Mouse (Mus musculus): ENCODE results near the gene N4bp2l2. TPM values are rescaled to one million over a fixed set of nuclear protein-coding genes. Genes with fewer than 3 reads are reported as not detected.

The N4bp2l2 gene
- total RNA-seq, 2 experiments from 2014 or later = 68.0 to 91.7 TPM

GRCm38 (mm10) chr5:150600554-150601440 is 65.2 kb downstream of the N4bp2l2 start:
- DNase-seq (ENCODE audit: low spot score in 2 of 2) = no peak
- intact Hi-C loops (cut with DNase I) = no loop called here

DNA sequence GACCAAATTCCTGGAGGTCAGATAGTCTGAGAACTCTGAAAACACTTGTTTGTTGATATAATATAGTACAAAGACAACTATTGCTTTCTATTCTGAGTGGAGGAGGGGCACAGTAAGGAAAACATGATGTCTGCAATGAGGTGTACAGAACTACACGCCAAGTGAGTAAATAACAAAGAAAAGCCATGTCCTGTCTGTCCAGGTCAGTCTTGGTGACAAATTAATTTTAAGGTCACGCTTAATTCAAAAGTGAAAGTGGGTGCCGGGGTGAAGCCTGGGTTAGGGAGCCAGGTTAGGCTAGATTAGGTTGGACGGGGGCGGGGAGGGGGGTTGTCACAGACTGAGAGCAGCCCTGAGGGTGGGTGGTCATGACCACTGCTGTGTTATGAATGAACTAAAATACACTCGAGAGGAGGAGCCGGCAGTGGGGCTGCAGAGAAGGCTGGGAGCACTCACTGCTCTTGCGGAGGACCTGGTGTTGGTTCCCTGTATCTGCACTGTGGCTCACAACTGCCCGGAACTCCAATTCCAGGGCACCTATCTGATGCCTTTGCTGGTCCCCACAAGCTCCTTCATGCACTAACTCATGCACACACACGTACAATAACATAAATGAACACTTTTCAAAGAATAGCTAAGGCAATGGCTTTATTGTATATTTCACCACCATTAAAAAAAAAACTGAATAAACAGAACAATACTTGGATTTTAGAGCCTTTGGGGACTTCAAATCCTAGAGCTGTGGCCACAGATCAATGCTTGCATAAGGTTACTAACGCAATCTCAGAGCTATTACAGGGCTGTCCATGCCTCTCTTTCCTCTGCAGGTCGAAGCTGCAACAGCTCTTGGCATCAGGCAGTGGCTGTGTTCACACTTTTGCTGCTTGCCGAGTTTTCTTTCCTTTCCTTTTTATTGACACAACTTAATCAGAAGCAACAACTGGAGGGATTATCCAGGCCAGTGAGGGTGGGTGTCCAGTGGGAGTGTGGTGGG is 66.4 kb downstream of the N4bp2l2 start:
- intact Hi-C loops (cut with DNase I) = loop anchor here (10.0 kb wide), 1 partner anchor 75 kb away; the partner anchor contains the start of gene Brca2
- DNase-seq (ENCODE audit: low spot score in 2 of 2) = no peak

GRCm38 (mm10) chr5:150598202-150599119 is 67.5 kb downstream of the N4bp2l2 start:
- no peak for DNase-seq (ENCODE audit: low spot score in 2 of 2)
- intact Hi-C loops (cut with DNase I) = loop anchor here (10.0 kb wide), 1 partner anchor 74 kb away; the partner anchor contains the start of gene Brca2

GRCm38 (mm10) chr5:150597088-150597487 is 68.9 kb downstream of the N4bp2l2 start, which contains the start of gene N4bp2l1:
TSS of gene N4bp2l1 (minus strand) at chr5:150597188.
- intact Hi-C loops (cut with DNase I) = loop anchor here (10.0 kb wide), 1 partner anchor 72 kb away; the partner anchor contains the start of gene Brca2
- DNase-seq (ENCODE audit: low spot score in 2 of 2) = no peak

GRCm38 (mm10) chr5:150595366-150596016 is 70.5 kb downstream of the N4bp2l2 start:
- DNase-seq (ENCODE audit: low spot score in 2 of 2) = no peak
- intact Hi-C loops (cut with DNase I) = loop anchor here (10.0 kb wide), 1 partner anchor 71 kb away; the partner anchor contains the start of gene Brca2

DNA sequence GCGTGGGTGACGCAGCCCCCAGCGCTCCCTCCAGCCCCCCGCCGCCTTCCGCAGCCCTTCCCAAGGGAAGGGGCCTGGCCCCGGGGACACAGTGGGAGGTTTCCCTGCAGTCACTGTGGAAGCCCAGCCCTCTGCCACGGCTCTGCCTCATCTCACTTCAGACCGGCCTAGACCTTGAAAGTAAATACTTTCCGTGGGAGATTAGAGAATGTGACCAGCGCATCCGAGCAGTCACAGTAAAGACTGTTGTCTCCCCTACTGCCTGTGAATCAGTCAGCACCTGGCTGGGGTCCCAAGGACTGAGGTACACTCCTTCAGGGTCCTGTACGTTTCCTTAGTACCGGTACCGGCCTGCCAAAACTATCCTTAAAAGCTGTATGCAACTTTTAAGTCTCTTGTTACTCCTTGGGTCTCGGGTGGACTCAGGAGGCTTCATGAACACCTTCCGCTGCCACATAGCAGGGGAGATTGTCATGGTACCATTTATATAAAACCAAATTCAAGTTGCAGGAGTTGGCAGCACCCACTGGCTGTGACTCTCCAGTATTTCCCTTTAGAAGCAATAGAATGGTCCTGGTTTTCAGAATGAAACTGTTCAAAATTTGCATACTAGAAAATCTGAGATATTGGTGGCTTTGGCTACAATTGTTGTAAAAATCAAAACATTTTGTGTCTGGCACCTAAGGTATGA is 71.2 kb downstream of the N4bp2l2 start:
- intact Hi-C loops (cut with DNase I) = loop anchor here (10.0 kb wide), 1 partner anchor 70 kb away; the partner anchor contains the start of gene Brca2
- DNase-seq (ENCODE audit: low spot score in 2 of 2) = peak in 1 of 2 experiments; percentile 55

DNA sequence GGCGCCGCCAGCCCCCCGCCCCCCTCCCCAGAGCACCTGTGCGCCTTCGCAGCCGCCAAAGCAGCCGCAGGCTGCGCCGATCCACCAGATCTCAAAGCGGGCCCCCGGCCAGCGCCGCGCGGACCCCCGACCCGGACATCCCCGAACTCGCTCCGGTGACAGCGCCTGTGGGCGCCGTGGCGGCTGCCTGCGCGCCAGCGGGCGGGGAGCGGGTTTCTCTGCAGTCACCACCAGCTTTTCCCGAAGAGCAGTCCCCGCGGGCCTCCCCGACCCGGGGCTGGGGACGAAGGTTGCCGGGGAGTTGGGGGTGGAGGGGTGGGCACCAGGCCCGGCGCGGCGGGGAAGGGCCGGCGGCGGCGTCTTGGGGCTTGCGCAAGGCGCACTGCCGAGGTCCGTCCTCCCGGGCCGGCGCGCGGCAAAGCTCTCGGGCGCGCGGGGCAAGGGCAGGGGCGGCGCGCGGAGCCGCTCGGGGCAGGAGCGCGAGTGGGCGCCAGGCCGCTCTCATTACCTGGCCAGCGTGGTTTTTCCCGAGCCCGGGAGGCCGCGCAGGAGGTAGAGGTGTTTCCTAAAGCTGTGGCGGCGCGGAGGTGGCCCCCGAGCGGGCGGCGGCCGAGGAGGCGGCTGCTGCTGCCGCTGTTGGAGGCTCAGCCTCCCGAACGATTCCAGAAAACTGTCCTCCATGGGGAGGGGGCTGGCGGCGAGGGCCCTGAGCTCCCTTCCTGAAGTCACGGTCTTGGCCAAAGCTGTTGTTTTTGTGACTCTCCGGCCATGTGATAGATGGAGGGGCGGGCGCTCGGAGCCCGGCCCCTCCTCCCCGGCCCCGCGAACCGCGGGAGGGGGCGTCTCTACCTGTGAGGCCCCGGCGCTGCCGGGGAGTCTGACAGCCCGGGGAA is 72.0 kb downstream of the N4bp2l2 start:
- intact Hi-C loops (cut with DNase I) = loop anchor here (10.0 kb wide), 1 partner anchor 69 kb away; the partner anchor contains the start of gene Brca2
- DNase-seq (ENCODE audit: low spot score in 2 of 2) = peak; percentile 70 to 81

GRCm38 (mm10) chr5:150592904-150593755 is 72.9 kb downstream of the N4bp2l2 start:
- intact Hi-C loops (cut with DNase I) = loop anchor here (10.0 kb wide), 1 partner anchor 68 kb away; the partner anchor contains the start of gene Brca2
- DNase-seq (ENCODE audit: low spot score in 2 of 2) = peak; percentile 43 to 65

GRCm38 (mm10) chr5:150592186-150592903 is 73.6 kb downstream of the N4bp2l2 start:
- no peak for DNase-seq (ENCODE audit: low spot score in 2 of 2)
- intact Hi-C loops (cut with DNase I) = loop anchor here (10.0 kb wide), 1 partner anchor 68 kb away; the partner anchor contains the start of gene Brca2

- intact Hi-C loops (cut with DNase I) = loop anchor here (10.0 kb wide), 1 partner anchor 65 kb away; the partner anchor contains the start of gene Brca2
- DNase-seq (ENCODE audit: low spot score in 2 of 2) = no peak
Measured at GRCm38 (mm10) chr5:150589945-150590344, 76.0 kb downstream of the N4bp2l2 start.

DNA sequence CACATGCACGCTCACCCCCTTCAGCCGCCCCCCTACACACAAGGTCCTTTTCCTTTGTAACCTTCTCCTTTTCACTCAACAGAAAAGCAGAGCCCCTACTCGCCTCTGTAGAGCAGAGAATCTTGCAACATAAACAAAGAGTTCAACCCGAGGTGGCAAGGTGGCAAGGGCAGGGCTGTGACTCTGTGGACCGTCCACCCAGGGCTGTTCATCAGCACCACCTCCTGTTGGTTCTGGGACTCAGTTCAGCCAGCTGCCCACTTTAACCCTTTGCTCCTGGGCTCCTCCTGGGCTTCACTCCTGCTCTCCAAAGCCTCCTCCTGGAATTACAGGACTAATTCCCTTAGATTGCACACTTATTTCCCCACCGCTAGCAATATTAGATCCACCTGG is 81.7 kb downstream of the N4bp2l2 start:
- no peak for DNase-seq (ENCODE audit: low spot score in 2 of 2)
- intact Hi-C loops (cut with DNase I) = no loop called here

DNA sequence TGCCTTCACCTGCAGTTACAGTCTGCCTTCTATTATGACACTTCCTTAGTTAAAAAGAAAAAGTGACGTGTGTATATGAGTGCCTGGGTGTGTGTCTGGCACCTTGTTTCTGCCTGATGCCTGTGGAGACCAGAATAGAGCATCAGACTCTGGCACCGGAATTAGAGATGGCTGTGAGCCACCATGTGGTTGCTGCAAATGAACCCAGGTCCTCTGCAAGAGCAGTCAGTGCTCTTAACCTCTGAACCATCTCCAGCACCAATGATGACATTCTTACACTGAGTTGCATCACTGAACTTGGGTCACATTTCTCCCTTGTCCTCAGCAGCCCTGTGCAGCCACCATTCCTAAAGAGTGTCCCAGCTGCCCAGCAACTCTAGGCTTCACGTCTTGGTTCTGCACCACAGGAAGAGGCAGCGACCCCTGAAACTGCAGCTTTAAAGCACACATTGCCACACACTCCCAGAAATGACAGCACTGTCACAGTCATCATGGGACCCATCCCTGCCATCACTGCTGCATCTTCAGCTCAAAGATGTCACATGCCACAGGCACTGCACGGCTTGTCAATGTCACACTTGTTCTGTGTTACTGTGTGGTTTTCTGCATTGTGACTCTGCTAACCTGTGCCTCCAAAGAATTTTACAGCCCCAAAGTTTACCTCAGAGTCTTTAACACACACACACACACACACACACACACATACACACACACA is 82.2 kb downstream of the N4bp2l2 start:
- DNase-seq (ENCODE audit: low spot score in 2 of 2) = no peak
- intact Hi-C loops (cut with DNase I) = no loop called here

GRCm38 (mm10) chr5:150583181-150583580 is 82.8 kb downstream of the N4bp2l2 start:
- no peak for DNase-seq (ENCODE audit: low spot score in 2 of 2)

GRCm38 (mm10) chr5:150581180-150581579 is 84.8 kb downstream of the N4bp2l2 start:
- intact Hi-C loops (cut with DNase I) = no loop called here

More at GRCm38 (mm10) chr5:150583181-150583580, 82.8 kb downstream of the N4bp2l2 start:
- intact Hi-C loops (cut with DNase I) = no loop called here

More at GRCm38 (mm10) chr5:150581180-150581579, 84.8 kb downstream of the N4bp2l2 start:
- DNase-seq (ENCODE audit: low spot score in 2 of 2) = no peak
